Mouse (Mus musculus): ENCODE results near the gene C1ql1. TPM values are rescaled to one million over a fixed set of nuclear protein-coding genes. Genes with fewer than 3 reads are reported as not detected.
"Not testable (repeated sequence)": the region's sequence is repeated elsewhere in the genome, so short reads cannot be mapped to it uniquely, and the experiment has no call there.

The C1ql1 gene
- not detected for polyA plus RNA-seq (2017; shearing (Covaris generic))

- ATAC-seq = peak; percentile 64
These were observed at the start of gene C1ql1 for GRCm38 (mm10) chr11:102946265-102946991. TSS of gene C1ql1 (minus strand) at chr11:102946688.

- ATAC-seq = no peak
These were observed 48.5 kb upstream of the C1ql1 start for GRCm38 (mm10) chr11:102994952-102995351.

GRCm38 (mm10) chr11:102993420-102994029 is 47.0 kb upstream of the C1ql1 start:
- ATAC-seq = no peak

DNA sequence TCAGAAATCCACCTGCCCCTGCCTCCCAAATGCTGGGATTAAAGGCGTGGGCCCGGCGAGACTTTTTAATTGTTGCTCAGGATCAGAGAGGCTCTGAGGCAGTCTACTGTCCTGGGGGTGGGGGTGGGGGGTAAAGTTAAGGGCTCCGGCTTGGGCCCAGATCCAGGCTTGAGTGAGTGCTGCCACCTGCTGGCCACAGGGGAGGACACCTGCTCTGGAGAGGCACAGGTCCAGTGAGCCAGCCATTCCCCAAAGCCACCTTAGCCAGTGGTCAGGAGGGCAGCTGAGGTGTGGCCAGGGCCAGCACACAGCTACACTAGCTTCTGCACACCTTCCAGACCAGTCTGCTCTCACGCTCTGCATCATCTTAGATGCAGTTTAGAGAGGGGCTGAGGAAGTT is 46.5 kb upstream of the C1ql1 start:
- no peak for ATAC-seq

GRCm38 (mm10) chr11:102991681-102992080 is 45.2 kb upstream of the C1ql1 start:
- no peak for ATAC-seq

- ATAC-seq = no peak
These were observed 43.7 kb upstream of the C1ql1 start for GRCm38 (mm10) chr11:102990152-102990663.

DNA sequence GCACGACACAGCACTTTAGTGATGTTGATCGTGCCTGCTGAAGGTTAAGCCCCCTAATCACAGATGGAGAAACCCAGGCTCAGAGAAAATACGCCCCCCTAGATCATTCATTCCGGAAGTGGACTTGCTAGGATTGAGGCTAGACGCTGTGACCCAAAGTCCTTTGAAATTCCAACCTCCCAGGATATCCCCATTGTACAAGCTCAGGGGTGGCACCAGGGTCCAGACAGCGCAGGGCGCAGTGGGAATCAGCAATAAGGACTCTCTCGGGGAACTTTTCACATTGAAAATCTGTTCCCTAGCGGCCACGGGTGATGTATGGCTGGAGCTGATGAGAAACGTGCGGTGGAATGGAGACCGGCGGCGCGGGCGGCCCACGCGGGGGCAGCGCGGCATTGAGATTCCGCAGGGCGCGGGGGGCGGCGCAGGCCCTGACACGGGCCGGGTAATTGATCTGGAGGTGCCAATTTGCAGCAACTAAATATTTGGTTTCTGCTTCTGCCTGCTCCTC is 43.2 kb upstream of the C1ql1 start:
- ATAC-seq = no peak

- ATAC-seq = no peak
These were observed 38.7 kb upstream of the C1ql1 start for GRCm38 (mm10) chr11:102985160-102985559.

DNA sequence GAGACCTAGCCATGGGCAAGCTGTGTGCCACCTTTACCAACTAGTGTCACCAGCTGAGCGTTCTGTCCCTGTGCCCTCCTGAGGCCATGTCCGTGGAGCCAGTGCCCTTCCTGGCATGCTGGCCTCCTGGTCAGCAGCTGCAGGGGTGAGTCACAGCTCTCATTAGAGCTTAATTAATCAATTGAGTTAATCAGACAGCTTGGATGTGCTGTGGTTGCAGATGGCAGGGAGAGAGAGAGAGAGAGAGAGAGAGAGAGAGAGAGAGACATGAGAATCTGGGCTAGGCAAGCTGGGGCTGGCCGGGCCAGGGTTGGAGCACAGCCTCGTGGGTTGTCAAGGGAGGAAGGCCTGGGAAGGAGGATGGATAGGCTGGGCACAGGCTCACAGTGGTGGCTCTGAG is 38.1 kb upstream of the C1ql1 start:
- no peak for ATAC-seq

DNA sequence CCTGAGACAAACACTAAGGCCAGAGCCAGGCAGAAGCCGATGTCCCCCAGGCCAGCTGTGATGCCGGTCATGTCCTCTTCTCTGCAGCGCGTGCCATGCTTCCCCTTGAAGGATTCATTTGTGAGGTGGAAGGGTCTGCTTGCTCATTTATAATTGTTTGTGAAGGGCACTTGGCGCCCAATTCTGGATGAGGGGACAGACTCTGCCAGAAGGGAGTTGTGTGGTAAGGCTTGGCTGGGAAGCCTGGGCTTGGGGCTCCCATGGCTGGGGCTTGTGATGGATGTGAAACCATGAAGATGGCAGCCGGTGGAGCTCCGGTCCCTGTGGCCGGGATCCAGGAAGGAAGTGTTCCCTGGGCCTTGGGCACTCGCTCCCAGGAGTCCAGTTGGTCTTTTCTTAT is 37.6 kb upstream of the C1ql1 start:
- ATAC-seq = no peak

DNA sequence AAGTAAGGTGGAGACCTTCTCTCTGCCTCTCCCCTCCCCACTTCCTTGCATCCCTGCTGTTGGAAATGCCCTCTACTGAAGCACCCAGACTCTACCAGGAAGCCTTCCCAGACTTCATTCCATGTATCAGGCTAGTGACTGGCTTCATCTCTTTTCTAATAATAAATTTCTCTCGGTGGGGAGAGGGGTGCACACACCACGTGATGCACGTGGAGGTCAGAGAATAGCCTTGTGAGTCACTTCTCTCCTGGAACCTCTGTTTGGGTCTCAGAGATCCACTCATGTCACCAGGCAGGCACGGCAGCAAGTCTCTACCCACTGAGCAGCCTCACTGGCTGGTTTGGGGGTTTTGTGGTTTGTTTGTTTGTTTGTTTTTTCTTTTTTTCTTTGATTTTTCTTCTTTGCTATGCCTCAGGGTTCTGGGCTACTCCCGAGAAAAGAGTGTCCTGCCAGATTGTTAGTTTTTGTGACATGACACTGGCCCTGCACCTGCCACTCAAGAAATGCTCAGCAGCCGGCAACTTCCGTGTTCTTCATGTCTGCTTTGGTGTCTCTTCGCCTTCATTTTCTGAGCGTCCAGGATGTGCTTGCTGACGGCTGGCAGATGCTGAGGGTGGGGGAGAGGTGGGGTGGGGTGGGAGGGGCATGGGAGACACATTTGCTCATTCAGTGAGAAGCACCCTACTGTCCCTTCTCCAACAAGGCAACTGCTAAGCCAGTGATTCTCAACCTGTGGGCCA is 34.8 kb upstream of the C1ql1 start:
- ATAC-seq = no peak

GRCm38 (mm10) chr11:102978052-102978666 is 31.7 kb upstream of the C1ql1 start:
- ATAC-seq = no peak

DNA sequence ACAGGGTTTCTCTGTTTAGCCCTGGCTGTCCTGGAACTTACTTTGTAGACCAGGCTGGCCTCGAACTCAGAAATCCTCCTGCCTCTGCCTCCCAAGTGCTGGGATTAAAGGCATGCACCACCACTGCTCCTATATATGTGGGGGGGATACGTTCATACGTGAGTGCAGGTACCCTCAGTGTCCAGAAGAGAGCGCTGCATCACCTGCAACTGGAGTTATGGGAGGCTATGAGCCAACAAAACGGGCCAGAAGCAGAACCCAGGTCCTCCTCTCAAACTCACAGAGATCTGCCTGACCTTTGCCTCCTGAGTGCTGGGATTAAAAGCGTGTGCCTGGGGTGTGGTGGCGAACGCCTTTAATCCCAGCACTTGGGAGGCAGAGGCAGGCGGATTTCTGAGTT is 29.5 kb upstream of the C1ql1 start:
- ATAC-seq = not testable (repeated sequence)

- no peak for ATAC-seq
These were observed 25.8 kb upstream of the C1ql1 start for GRCm38 (mm10) chr11:102972326-102972725.

- no peak for ATAC-seq
These were observed 25.1 kb upstream of the C1ql1 start for GRCm38 (mm10) chr11:102971604-102972003.

DNA sequence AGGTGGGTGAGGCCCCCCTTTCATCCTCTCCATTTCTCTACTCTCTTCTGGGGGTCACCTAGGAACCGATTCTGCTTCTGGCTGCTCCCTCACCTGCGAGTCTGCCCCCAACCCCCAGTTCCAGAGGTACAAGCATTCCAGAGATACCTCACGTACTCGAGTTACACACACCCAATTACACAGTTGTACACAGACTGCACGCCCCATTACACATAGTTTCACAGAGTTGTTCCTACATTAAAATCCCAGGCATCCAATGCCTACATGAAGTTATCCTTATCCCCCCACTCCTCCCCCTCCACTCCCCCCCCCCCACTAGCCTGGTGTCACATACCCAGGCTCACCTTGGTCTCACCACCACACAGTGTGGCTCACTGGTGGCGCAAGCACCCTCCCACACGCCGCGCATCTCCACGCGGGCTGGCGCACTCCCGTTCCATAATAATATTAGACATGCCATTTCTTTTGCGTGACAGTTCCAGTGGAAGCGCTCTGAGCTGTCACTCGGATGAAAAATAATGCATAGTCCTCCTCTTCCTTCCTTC is 18.1 kb upstream of the C1ql1 start:
- ATAC-seq = no peak

DNA sequence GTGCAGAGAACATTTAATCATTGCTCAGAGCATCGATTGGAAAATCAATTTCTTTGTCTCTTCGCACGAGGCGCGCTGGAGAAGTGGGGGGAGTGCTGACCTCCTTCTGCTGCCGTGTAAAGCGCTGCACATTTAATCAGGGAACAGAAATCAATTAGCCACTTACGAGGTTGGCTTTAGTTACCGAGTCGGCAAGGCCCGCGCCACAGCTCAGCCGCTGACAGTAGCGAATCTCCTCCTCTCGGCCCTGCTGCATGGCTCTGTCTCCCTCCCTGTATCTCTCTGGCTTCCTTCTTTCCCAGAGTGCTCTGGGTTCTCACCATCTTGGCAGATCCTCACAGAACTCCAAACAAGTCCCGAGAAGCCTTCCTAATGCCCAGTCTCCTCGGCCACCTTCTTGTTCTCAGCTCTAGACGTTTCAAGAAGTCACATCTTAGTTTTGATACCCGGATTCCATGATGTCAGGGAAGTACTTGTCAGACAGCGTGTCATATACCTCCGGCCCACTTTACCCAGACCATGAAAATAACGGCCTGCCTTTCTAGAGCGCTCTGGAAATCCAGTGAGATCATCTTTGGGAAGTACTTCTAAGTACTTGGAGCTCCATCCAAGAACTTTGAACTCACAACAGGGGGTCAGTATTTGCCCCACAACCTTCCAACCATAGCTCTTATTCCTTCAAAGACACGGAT is 17.5 kb upstream of the C1ql1 start:
- ATAC-seq = no peak

DNA sequence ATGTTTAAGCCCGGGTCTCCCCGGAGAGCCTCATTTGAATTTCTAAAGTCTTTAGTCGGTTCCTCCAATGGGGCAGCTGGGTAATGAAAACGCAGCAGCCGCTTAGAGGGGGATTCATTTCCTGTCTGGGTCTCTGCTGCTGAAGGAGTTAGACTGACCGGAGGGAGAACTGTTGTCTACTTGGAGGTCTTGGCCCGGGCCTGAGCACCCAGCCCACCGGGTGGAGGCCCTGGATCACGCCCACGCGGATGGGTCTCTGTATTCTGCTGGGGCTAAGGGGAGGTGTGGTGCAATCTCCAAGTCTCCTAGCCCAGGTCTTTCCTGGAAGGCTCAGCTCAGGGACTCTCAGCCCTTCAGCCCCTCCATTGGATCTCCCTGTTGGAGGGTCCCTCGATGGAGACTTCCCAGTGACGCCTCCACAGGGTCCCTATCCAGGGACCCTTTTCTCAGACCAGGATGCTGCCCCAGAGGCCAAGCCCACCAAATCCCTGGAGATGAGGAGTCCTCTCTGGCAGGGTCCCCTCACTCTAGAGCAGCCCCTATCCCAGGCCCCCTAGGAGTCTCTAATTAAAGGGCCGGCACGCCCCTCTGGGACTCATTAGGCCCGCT is 16.9 kb upstream of the C1ql1 start:
- no peak for ATAC-seq

DNA sequence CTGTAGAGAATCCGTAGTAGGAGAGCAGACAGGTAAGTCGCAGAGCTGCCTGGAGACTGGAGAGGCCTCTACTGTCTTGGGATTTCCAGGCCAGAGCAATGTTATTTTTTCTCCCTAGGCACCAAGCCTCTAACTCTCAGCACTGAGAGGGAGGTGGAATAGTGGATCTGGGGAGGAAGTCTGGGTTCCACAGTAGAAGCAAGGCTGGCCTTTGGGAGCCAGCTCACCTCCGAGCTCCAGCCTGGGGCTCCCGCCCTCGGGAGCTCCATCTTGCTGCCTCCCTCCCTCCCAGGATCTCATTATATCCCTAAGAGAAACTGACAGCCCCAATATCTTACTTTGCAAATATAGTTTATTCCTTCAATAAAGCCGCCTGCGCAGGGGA is 16.4 kb upstream of the C1ql1 start:
- ATAC-seq = no peak

- ATAC-seq = peak; percentile 58
These were observed 14.6 kb upstream of the C1ql1 start for GRCm38 (mm10) chr11:102961082-102961481.

- ATAC-seq = no peak
These were observed 12.4 kb upstream of the C1ql1 start for GRCm38 (mm10) chr11:102958870-102959269.

- no peak for ATAC-seq
These were observed 11.9 kb upstream of the C1ql1 start for GRCm38 (mm10) chr11:102958431-102958830.

Data from inflammation-experienced regulatory T-cells, adult 6 months (primary cell).